Mouse (Mus musculus) c-Kit-positive CD71-positive TER-119-positive erythroid progenitor cells, embryonic 14.5 days (primary cell): Measurements from ENCODE around the gene Tmem167.

Experiments used
- DNase-seq: peaks from one replicate; pipeline ENCODE4 v3.0.0-alpha.2; 2013; ENCODE audit warnings: low spot score

Tmem167 gene

DNA sequence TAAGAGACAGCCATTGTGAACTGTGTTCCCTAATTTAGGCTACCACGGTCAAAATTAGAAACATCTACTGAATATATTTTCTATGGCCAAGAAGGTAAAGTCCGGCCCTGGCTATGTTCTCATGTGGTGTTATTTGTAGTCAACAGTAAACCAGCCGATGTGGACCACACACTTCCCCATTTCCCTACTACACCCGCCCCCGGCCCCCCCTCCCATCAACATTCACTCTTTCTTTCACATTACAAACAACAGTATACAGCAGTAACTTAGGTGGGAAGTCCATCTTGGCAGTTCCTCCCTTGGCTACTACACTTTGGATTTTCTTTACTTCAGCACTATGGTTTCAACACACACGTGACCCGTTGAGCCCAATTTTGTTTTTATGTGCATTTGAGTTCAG lies 94.6 kb downstream of the Tmem167 start:
- no peak for DNase-seq

DNA sequence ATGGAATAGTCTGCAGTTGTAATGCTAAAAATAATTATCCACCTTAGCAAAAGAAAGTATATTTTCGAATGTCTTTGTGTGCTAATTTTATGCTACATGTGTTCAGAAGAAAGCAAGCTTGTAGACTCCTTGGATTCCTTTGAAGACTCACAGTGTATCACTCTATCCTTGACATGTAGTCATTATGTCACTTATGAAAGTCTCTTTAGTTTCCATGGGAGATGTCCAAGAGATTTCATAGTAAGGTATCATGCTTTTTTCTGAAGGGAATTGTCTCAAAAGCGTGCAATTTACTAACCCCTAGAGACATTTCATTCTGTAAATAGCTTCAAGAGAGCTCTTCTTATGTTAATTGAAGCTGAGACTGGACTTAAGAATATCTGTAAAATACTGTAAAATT lies 97.8 kb downstream of the Tmem167 start:
- no peak for DNase-seq

DNA sequence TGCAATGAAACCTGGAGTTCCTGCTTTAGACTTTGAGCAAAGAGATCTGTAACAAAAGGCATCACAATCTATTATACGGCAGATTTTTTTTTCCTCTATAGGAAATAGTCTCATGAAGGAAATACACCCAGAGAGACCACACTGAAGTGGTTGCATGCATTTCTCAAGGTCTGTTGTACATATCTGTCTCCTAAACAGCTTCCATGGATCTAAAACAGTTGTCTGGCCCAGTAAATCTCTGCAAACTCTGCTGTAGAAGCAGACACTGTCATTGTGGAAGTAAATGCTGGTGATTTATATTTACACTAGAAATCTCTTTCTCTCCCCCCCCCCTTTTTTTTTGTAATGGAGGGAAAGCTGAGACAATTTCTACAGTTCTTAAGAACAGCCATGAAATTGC lies 99.1 kb downstream of the Tmem167 start:
- DNase-seq = no peak

DNA sequence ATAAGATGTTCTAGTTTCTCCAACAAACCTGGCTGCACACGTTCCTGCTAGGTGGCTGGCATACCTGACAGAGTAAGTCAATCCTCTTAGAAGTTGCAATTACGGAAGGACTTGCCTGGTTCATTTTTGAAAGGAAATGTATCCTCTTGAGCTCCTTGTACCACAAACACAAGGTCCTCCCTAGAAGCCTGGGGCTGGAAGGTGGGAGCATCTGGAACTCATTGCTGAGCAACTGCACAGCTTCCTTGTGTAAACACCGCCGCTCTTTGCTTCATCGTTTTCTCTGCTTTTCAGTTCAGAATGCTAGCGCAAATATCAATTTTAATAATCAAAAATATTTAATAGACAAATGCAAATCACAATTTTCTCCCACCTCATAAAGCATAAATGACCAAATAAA lies 102.9 kb downstream of the Tmem167 start:
- DNase-seq = no peak
